In genomic region chr4:107221524-107221923, GRCm38 (mm10) we compare ENCODE assay signal across 32 mouse cellular contexts. TPM values are rescaled to one million over a fixed set of nuclear protein-coding genes. Genes with fewer than 3 reads are reported as not detected.
DNase-seq lines count a peak whose midpoint lies in the region; ATAC-seq and TF ChIP-seq lines count a peak whose summit lies in the region.
"Had no signal": no experiment of that assay in that cellular context is flagged by ENCODE, and none has a peak within 500 bp of the region (broad histone marks: within the 10 kb centered on the region; RNA-seq: fewer than 3 reads in every experiment).

No protein-coding gene starts in this region.

- TF ChIP-seq EP300 in liver, postnatal 0 days (IDR thresholded peaks at IDR 0.05; ENCODE audit: low read depth): no peak

- no peak overlapping the region for H3K4me2 ChIP-seq in liver, postnatal 0 days (ENCODE audit: low read depth, low read length)
- H3K4me2 ChIP-seq: embryonic facial prominence, embryonic 12.5 days; forebrain, embryonic 13.5 days; limb, embryonic 13.5 days; liver, embryonic 15.5 days; neural tube, embryonic 13.5 days; stomach, embryonic 15.5 days had no signal

- peaks cover 17% of the 10 kb centered on the region for H3K4me1 ChIP-seq in liver, adult 2 months (ENCODE audit: control insufficient read depth, insufficient read depth, low read length)
- H3K4me1 ChIP-seq in liver, postnatal 0 days (ENCODE audit: insufficient read depth): peaks cover 25% of the 10 kb centered on the region
- H3K4me1 ChIP-seq: embryonic facial prominence, embryonic 12.5 days; forebrain, embryonic 13.5 days; hindbrain, embryonic 10.5 days; limb, embryonic 13.5 days; midbrain, embryonic 10.5 days; neural tube, embryonic 13.5 days had no signal

- TF ChIP-seq POLR2A in liver, adult 2 months (IDR thresholded peaks at IDR 0.05; ENCODE audit: extremely low read depth, insufficient read depth, low read length): no peak

- no peak overlapping the region for H3K4me3 ChIP-seq in liver, adult 2 months (ENCODE audit: insufficient read depth, low read depth, low read length)
- no peak overlapping the region for H3K4me3 ChIP-seq in liver, postnatal 0 days (ENCODE audit: low read depth, low read length)
- H3K4me3 ChIP-seq: embryonic facial prominence, embryonic 12.5 days; forebrain, embryonic 13.5 days; gastrocnemius, adult 2 months; hindbrain, embryonic 10.5 days; limb, embryonic 13.5 days; liver, embryonic 15.5 days; midbrain, embryonic 10.5 days; myocyte; neural tube, embryonic 13.5 days; stomach, embryonic 15.5 days had no signal

- no peaks in the 10 kb centered on the region for H3K79me2 ChIP-seq in liver, adult 2 months (ENCODE audit: control insufficient read depth, insufficient read depth, low read length)

- TF ChIP-seq CTCF in liver, adult 2 months (IDR thresholded peaks at IDR 0.05; ENCODE audit: low read depth, low read length): no peak
- no peak for TF ChIP-seq CTCF in liver, postnatal 0 days (IDR thresholded peaks at IDR 0.05; ENCODE audit: low read depth)

- H3K9me3 ChIP-seq in liver, postnatal 0 days (ENCODE audit: low read length): no peaks in the 10 kb centered on the region
- H3K9me3 ChIP-seq: embryonic facial prominence, embryonic 12.5 days; forebrain, embryonic 13.5 days; hindbrain, embryonic 10.5 days; limb, embryonic 13.5 days; liver, embryonic 15.5 days; midbrain, embryonic 10.5 days; neural tube, embryonic 13.5 days; stomach, embryonic 15.5 days had no signal

- no peaks in the 10 kb centered on the region for H3K27me3 ChIP-seq in liver, adult 2 months (ENCODE audit: control insufficient read depth, insufficient read depth, low read length)
- H3K27me3 ChIP-seq in liver, postnatal 0 days (ENCODE audit: insufficient read depth, low read length): no peaks in the 10 kb centered on the region
- H3K27me3 ChIP-seq: embryonic facial prominence, embryonic 12.5 days; forebrain, embryonic 13.5 days; limb, embryonic 13.5 days; liver, embryonic 15.5 days; neural tube, embryonic 13.5 days; stomach, embryonic 15.5 days had no signal

- ATAC-seq in liver, postnatal 0 days: no peak
- ATAC-seq: forebrain, embryonic 13.5 days; hindbrain, embryonic 16.5 days; intestine, embryonic 16.5 days; midbrain, embryonic 16.5 days had no signal

- no peaks in the 10 kb centered on the region for H3K36me3 ChIP-seq in liver, adult 2 months (ENCODE audit: control insufficient read depth, insufficient read depth, low read length)
- H3K36me3 ChIP-seq in liver, postnatal 0 days (replicated peaks; ENCODE audit: insufficient read depth, low read length): no peaks in the 10 kb centered on the region
- H3K36me3 ChIP-seq: embryonic facial prominence, embryonic 12.5 days; hindbrain, embryonic 10.5 days; limb, embryonic 13.5 days; liver, embryonic 15.5 days; midbrain, embryonic 10.5 days; neural tube, embryonic 13.5 days; stomach, embryonic 15.5 days had no signal

- no peak overlapping the region for H3K9ac ChIP-seq in liver, adult 2 months (ENCODE audit: low read depth, low read length)
- H3K9ac ChIP-seq in liver, postnatal 0 days (replicated peaks): no peak overlapping the region
- H3K9ac ChIP-seq: embryonic facial prominence, embryonic 12.5 days; forebrain, embryonic 13.5 days; limb, embryonic 13.5 days; liver, embryonic 15.5 days; neural tube, embryonic 13.5 days; stomach, embryonic 15.5 days had no signal

- H3K27ac ChIP-seq in liver, adult 2 months (replicated peaks; ENCODE audit: insufficient read depth, low read depth, low read length): peak overlapping the region; percentile 45; the same call in 1 of the 2 replicates
- no peak overlapping the region for H3K27ac ChIP-seq in liver, postnatal 0 days (ENCODE audit: low read depth)
- H3K27ac ChIP-seq: embryonic facial prominence, embryonic 12.5 days; forebrain, embryonic 13.5 days; gastrocnemius, adult 2 months; hindbrain, embryonic 10.5 days; limb, embryonic 13.5 days; liver, embryonic 15.5 days; midbrain, embryonic 10.5 days; neural tube, embryonic 13.5 days; stomach, embryonic 15.5 days had no signal

- peak; percentile 18 for DNase-seq in adrenal gland, postnatal 10 days
- no peak for DNase-seq in adrenal gland, adult 18-20 months (ENCODE audit: low spot score in 2 of 2)
- peak; percentile 92 for DNase-seq in liver, adult 2 months (ENCODE audit: extremely low read depth, low read depth, low spot score)
- DNase-seq in liver, postnatal 0 days: no peak
- peak; percentile 27 for DNase-seq in cerebellum, adult 9-10 months
- peak; percentile 16 for DNase-seq in fat pad, adult 2 months (ENCODE audit: extremely low read depth, low read depth, low spot score)
- no peak for DNase-seq in embryo, embryonic 10 days (ENCODE audit: low spot score)
- DNase-seq: gastrocnemius, adult 2 months; kidney, postnatal 25 days; layer of hippocampus, adult 9-11 months; right cerebral cortex, adult 18-20 months; right cerebral cortex, postnatal 4 days; thymus, postnatal 25 days had no signal

- 13% methylated on average over 5 of the region's 5 CpGs for WGBS in liver, adult 2 months
- 78% methylated on average over 5 of the region's 5 CpGs for WGBS in liver, postnatal 0 days (ENCODE audit: insufficient replicate concordance)

RNA-seq across cellular contexts. Expression of gene Ldlrad1, which starts 12.5 kb away (rescaled TPM):
- total RNA-seq in adrenal gland, postnatal 10 days (2021): under 1 TPM in 1 of 2 experiments, not detected in 1; 0.27 TPM
- not detected for total RNA-seq in adrenal gland, adult 18-20 months (2021)
- total RNA-seq in liver, adult 2 months (2014; rRNA removed): not detected in 2 replicates
- 0.11 TPM in 1 of 2 replicates, not detected in the other for polyA plus RNA-seq in liver, adult 2 months (2012; rRNA removed)
- polyA plus RNA-seq in liver, postnatal 0 days (2015; fragmentation: Nextera tagmentation; extraction: Ambion mirVana): not detected in 2 replicates
- total RNA-seq: adrenal gland, postnatal 4 days; gastrocnemius, adult 2 months; heart, adult 8-10 months; left cerebral cortex, adult 18-20 months; left cerebral cortex, postnatal 25 days had no signal
- polyA plus RNA-seq: cortical plate, adult 2 months; embryonic facial prominence, embryonic 12.5 days; forebrain, embryonic 13.5 days; heart, embryonic 16.5 days; hindbrain, embryonic 10.5 days; hindbrain, embryonic 16.5 days; intestine, embryonic 16.5 days; kidney, embryonic 14.5 days; limb, embryonic 13.5 days; liver, embryonic 15.5 days; midbrain, embryonic 10.5 days; midbrain, embryonic 16.5 days; myocyte; neural tube, embryonic 13.5 days; stomach, embryonic 15.5 days had no signal

RNA-seq across cellular contexts. Expression of gene Lrrc42, which starts 31.8 kb away (rescaled TPM):
- total RNA-seq in adrenal gland, postnatal 10 days (2021): 10 to 100 TPM; 29.3 to 29.5 TPM
- total RNA-seq in adrenal gland, adult 18-20 months (2021): 10 to 100 TPM; 18.9 to 19.9 TPM
- total RNA-seq in liver, adult 2 months (2014; rRNA removed): 8.3 and 11.4 TPM in 2 replicates
- polyA plus RNA-seq in liver, adult 2 months (2012; rRNA removed): 6.3 and 6.6 TPM in 2 replicates
- polyA plus RNA-seq in liver, postnatal 0 days (2015; fragmentation: Nextera tagmentation; extraction: Ambion mirVana): 15.0 and 15.9 TPM in 2 replicates

RNA-seq across cellular contexts. Expression of gene Hspb11, which starts 31.9 kb away (rescaled TPM):
- total RNA-seq in adrenal gland, postnatal 10 days (2021): 10 to 100 TPM; 21.9 to 28.5 TPM
- total RNA-seq in adrenal gland, adult 18-20 months (2021): 10 to 100 TPM; 17.3 to 20.3 TPM
- total RNA-seq in liver, adult 2 months (2014; rRNA removed): 9.1 and 10.2 TPM in 2 replicates
- 0.85 and 2.0 TPM in 2 replicates for polyA plus RNA-seq in liver, adult 2 months (2012; rRNA removed)
- 17.4 and 18.1 TPM in 2 replicates for polyA plus RNA-seq in liver, postnatal 0 days (2015; fragmentation: Nextera tagmentation; extraction: Ambion mirVana)

RNA-seq across cellular contexts. Expression of gene Tceanc2, which starts 42.6 kb away (rescaled TPM):
- total RNA-seq in adrenal gland, postnatal 10 days (2021): 10 to 100 TPM; 22.4 to 22.8 TPM
- 10 to 100 TPM; 21.0 to 27.7 TPM for total RNA-seq in adrenal gland, adult 18-20 months (2021)
- total RNA-seq in liver, adult 2 months (2014; rRNA removed): 5.6 and 6.6 TPM in 2 replicates
- polyA plus RNA-seq in liver, adult 2 months (2012; rRNA removed): 4.2 and 5.3 TPM in 2 replicates
- polyA plus RNA-seq in liver, postnatal 0 days (2015; fragmentation: Nextera tagmentation; extraction: Ambion mirVana): 12.7 TPM in 2 replicates

RNA-seq across cellular contexts. Expression of gene Tmem59, which starts 43.3 kb away (rescaled TPM):
- total RNA-seq in adrenal gland, postnatal 10 days (2021): 100 to 1,000 TPM; 288 to 289 TPM
- 100 to 1,000 TPM; 341 to 403 TPM for total RNA-seq in adrenal gland, adult 18-20 months (2021)
- total RNA-seq in liver, adult 2 months (2014; rRNA removed): 287 and 344 TPM in 2 replicates
- polyA plus RNA-seq in liver, adult 2 months (2012; rRNA removed): 348 and 393 TPM in 2 replicates
- 282 and 296 TPM in 2 replicates for polyA plus RNA-seq in liver, postnatal 0 days (2015; fragmentation: Nextera tagmentation; extraction: Ambion mirVana)

Comparison
In these comparisons a context has a peak if more than half of its experiments do, and no peak if none do; other contexts are left out.
1. DNase-seq: peak in adrenal gland, postnatal 10 days (single experiment), liver, adult 2 months (single experiment), cerebellum, adult 9-10 months (single experiment) and fat pad, adult 2 months (single experiment); none in adrenal gland, adult 18-20 months (0 of 2), liver, postnatal 0 days (single experiment) and embryo, embryonic 10 days (single experiment).